Mouse (Mus musculus): ENCODE measurements around the gene Gdf15. TPM values are rescaled to one million over a fixed set of nuclear protein-coding genes. Genes with fewer than 3 reads are reported as not detected.

The Gdf15 gene
- polyA plus RNA-seq, 1 experiment from 2014 or later: 0.15 TPM

DNA sequence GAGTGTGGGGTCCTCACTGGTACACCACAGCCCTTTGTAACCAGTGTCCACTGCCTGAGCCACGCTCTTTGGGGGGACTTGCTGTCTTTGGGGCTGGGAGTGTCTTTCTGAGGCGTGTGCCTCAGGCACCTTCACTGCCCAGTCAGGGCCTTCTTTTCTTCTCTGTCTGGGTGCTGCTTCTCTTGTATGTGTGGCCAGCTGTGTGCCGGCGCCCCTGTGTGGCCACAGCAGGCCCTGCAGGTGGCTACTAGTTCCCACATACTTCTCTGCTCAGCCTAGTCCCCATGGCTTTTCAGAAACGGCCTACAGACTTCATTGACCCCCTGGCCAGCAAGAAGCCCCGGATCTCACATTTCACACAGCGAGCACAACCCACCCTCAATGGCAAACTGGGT lies 47.0 kb downstream of the Gdf15 start:
- H3K27ac ChIP-seq (replicated peaks; ENCODE audit: low read depth, low read length): no peak overlapping the region
- no peak for ATAC-seq (ENCODE audit: insufficient number of reproducible peaks, low FRiP score, low TSS enrichment, low read depth)

DNA sequence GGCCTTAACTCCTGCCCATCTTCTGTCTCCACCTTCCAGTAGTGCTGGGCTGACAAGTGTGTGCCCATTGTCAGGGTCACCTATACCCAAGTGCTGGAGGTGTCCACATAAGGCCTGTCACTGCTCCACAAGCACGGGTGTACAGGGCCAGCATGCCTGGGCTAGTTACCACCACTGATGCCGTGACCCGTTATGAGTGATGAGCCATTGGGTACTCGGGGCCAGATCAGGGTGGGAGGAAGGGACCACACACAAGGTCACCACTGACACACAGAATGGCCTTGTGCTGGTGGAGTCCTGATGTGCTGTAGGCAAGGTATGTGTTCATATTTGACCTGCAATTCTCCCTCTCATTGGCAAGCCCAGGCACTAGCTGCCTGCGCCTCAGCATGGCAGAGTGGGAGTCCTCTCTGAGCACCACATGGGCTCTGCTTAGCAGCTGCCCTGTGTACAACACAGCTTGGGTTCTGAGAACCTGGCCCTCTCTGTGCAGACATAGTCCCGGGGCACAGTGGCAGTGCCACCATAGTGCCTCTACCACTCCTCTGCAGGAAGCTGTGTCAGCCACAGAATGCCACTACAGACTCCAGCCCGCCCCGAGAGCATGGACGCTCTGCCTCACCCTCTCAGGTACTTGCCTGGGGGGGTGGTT lies 47.5 kb downstream of the Gdf15 start:
- 91% methylated on average over 9 of the region's 9 CpGs for WGBS
- no peaks in the 10 kb centered on the region for H3K27me3 ChIP-seq (ENCODE audit: control insufficient read depth, insufficient read depth, low read length)
- H3K27ac ChIP-seq (replicated peaks; ENCODE audit: low read depth, low read length): no peak overlapping the region
- no peak overlapping the region for H3K4me3 ChIP-seq (ENCODE audit: low read depth, low read length)
- no peaks in the 10 kb centered on the region for H3K4me1 ChIP-seq (ENCODE audit: control insufficient read depth, insufficient read depth, low read length)
- H3K9me3 ChIP-seq (ENCODE audit: control insufficient read depth, low read length): no peaks in the 10 kb centered on the region
- H3K4me2 ChIP-seq (ENCODE audit: low read depth, severe bottlenecking): no peak overlapping the region
- ATAC-seq (ENCODE audit: insufficient number of reproducible peaks, low FRiP score, low TSS enrichment, low read depth): no peak
- H3K9ac ChIP-seq (ENCODE audit: low read length): no peak overlapping the region
- no peak for DNase-seq (ENCODE audit: low spot score)
- peaks cover 32% of the 10 kb centered on the region for H3K36me3 ChIP-seq (ENCODE audit: control insufficient read depth, insufficient read depth, low read length)

More for the DNA sequence above, 47.0 kb downstream of the Gdf15 start:
- Histone ChIP-seq H3K4me1 (ENCODE audit: control insufficient read depth, insufficient read depth, low read length) (no peaks in the 10 kb centered on the region), H3K27me3 (ENCODE audit: control insufficient read depth, insufficient read depth, low read length) (no peaks in the 10 kb centered on the region), H3K4me2 (ENCODE audit: low read depth, severe bottlenecking) (no peak overlapping the region), H3K9ac (ENCODE audit: low read length) (no peak overlapping the region), H3K4me3 (ENCODE audit: low read depth, low read length) (no peak overlapping the region), H3K9me3 (ENCODE audit: control insufficient read depth, low read length) (no peaks in the 10 kb centered on the region), H3K36me3 (ENCODE audit: control insufficient read depth, insufficient read depth, low read length) (peaks cover 32% of the 10 kb centered on the region)
- WGBS: 48% methylated on average over 7 of the region's 7 CpGs
- DNase-seq (ENCODE audit: low spot score): peak; percentile 46

DNA sequence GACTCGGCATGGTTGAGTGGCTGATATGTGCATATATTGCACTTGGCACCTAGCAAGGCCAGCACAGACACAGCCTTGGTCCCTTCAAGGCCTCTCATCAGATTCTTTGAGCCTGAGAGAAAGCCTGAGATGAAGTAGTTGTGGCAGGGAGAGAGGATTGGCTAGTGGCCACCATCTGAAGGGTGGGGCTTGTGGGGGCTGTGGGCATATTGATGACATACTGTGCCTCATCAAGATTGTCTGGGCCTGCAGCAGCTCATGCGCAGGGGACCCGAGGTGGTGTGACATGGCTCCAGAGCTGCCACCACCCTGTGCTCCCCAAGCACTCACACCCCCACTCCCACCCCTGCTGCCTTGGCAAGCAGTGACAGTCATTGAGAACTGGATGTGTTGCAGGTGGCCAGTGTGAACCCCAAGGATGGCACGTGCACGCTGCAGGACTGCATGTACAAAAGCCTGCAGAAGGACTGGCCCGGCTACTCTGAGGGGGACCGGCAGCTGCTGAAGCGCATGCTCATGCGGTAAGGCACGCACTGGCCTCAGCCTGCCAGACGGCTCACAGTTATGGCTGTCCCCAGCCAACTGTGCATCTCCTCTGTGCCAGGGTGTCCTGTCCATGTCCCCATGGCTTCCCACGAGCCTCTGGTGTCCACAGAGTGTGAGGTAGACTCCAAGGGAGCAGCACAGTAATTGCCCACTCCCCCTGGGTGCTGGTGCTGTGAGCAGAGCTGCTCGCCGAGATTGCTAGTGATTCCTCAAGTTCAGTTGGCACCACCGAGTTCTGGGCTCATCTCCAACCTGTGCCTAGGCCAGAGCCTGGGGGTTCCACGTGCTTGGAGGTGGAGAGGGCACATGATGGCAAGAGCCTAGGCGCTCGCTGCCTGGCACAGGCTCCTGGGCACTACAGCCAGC lies 48.5 kb downstream of the Gdf15 start:
- no peak for ATAC-seq (ENCODE audit: insufficient number of reproducible peaks, low FRiP score, low TSS enrichment, low read depth)
- no peaks in the 10 kb centered on the region for H3K4me1 ChIP-seq (ENCODE audit: control insufficient read depth, insufficient read depth, low read length)
- no peak overlapping the region for H3K4me3 ChIP-seq (ENCODE audit: low read depth, low read length)
- H3K9ac ChIP-seq (ENCODE audit: low read length): no peak overlapping the region
- 90% methylated on average over 18 of the region's 18 CpGs for WGBS
- H3K27ac ChIP-seq (replicated peaks; ENCODE audit: low read depth, low read length): no peak overlapping the region
- H3K4me2 ChIP-seq (ENCODE audit: low read depth, severe bottlenecking): no peak overlapping the region
- H3K27me3 ChIP-seq (ENCODE audit: control insufficient read depth, insufficient read depth, low read length): no peaks in the 10 kb centered on the region
- H3K36me3 ChIP-seq (ENCODE audit: control insufficient read depth, insufficient read depth, low read length): peaks cover 32% of the 10 kb centered on the region
- no peak for DNase-seq (ENCODE audit: low spot score)
- no peaks in the 10 kb centered on the region for H3K9me3 ChIP-seq (ENCODE audit: control insufficient read depth, low read length)

Other genes with a start within 250 kb of the Gdf15 start
- gene Crtc1, start 192.9 kb downstream of the Gdf15 start, polyA plus RNA-seq (2014; fragmentation: Nextera tagmentation; extraction: Ambion mirVana): 16.6 and 19.8 TPM in 2 replicates
- gene Klhl26, start 155.5 kb downstream of the Gdf15 start, polyA plus RNA-seq (2014; fragmentation: Nextera tagmentation; extraction: Ambion mirVana): 18.9 and 21.7 TPM in 2 replicates
- 20.0 and 20.8 TPM in 2 replicates for gene Tmem59l, start 145.1 kb downstream of the Gdf15 start, polyA plus RNA-seq (2014; fragmentation: Nextera tagmentation; extraction: Ambion mirVana)
- 85.8 and 102 TPM in 2 replicates for gene Crlf1, start 139.3 kb downstream of the Gdf15 start, polyA plus RNA-seq (2014; fragmentation: Nextera tagmentation; extraction: Ambion mirVana)
- gene Rex1bd, start 125.7 kb downstream of the Gdf15 start, polyA plus RNA-seq (2014; fragmentation: Nextera tagmentation; extraction: Ambion mirVana): 126 and 138 TPM in 2 replicates
- 926 and 927 TPM in 2 replicates for gene Uba52, start 121.7 kb downstream of the Gdf15 start, polyA plus RNA-seq (2014; fragmentation: Nextera tagmentation; extraction: Ambion mirVana)
- gene Fkbp8, start 104.7 kb downstream of the Gdf15 start, polyA plus RNA-seq (2014; fragmentation: Nextera tagmentation; extraction: Ambion mirVana): 221 and 233 TPM in 2 replicates
- 47.0 and 47.6 TPM in 2 replicates for gene Kxd1, start 104.5 kb downstream of the Gdf15 start, polyA plus RNA-seq (2014; fragmentation: Nextera tagmentation; extraction: Ambion mirVana)
- 19.5 and 20.1 TPM in 2 replicates for gene Ell, start 93.0 kb downstream of the Gdf15 start, polyA plus RNA-seq (2014; fragmentation: Nextera tagmentation; extraction: Ambion mirVana)
- gene Isyna1, start 38.1 kb downstream of the Gdf15 start, polyA plus RNA-seq (2014; fragmentation: Nextera tagmentation; extraction: Ambion mirVana): 100 and 114 TPM in 2 replicates
- gene Ssbp4, start 23.6 kb downstream of the Gdf15 start, polyA plus RNA-seq (2014; fragmentation: Nextera tagmentation; extraction: Ambion mirVana): 167 and 177 TPM in 2 replicates
- gene Lrrc25, start 16.3 kb downstream of the Gdf15 start, polyA plus RNA-seq (2014; fragmentation: Nextera tagmentation; extraction: Ambion mirVana): 0.57 TPM in 2 replicates
- 48.9 and 59.4 TPM in 2 replicates for gene Pgpep1, start 27.9 kb upstream of the Gdf15 start, polyA plus RNA-seq (2014; fragmentation: Nextera tagmentation; extraction: Ambion mirVana)
- 356 and 388 TPM in 2 replicates for gene Lsm4, start 40.8 kb upstream of the Gdf15 start, polyA plus RNA-seq (2014; fragmentation: Nextera tagmentation; extraction: Ambion mirVana)
- gene Jund, start 66.5 kb upstream of the Gdf15 start, polyA plus RNA-seq (2014; fragmentation: Nextera tagmentation; extraction: Ambion mirVana): 104 and 109 TPM in 2 replicates
- gene Iqcn, start 71.0 kb upstream of the Gdf15 start, polyA plus RNA-seq (2014; fragmentation: Nextera tagmentation; extraction: Ambion mirVana): not detected in 2 replicates
- gene Gm3336, start 86.1 kb upstream of the Gdf15 start, polyA plus RNA-seq (2014; fragmentation: Nextera tagmentation; extraction: Ambion mirVana): not detected in 2 replicates
- 0.08 and 0.13 TPM in 2 replicates for gene Pde4c, start 91.3 kb upstream of the Gdf15 start, polyA plus RNA-seq (2014; fragmentation: Nextera tagmentation; extraction: Ambion mirVana)
- gene Rab3a, start 122.2 kb upstream of the Gdf15 start, polyA plus RNA-seq (2014; fragmentation: Nextera tagmentation; extraction: Ambion mirVana): 11.6 and 12.3 TPM in 2 replicates
- 23.1 and 23.6 TPM in 2 replicates for gene Mpv17l2, start 128.5 kb upstream of the Gdf15 start, polyA plus RNA-seq (2014; fragmentation: Nextera tagmentation; extraction: Ambion mirVana)
- 46.9 and 48.3 TPM in 2 replicates for gene Pik3r2, start 144.3 kb upstream of the Gdf15 start, polyA plus RNA-seq (2014; fragmentation: Nextera tagmentation; extraction: Ambion mirVana)
- 11.7 and 14.6 TPM in 2 replicates for gene Mast3, start 172.6 kb upstream of the Gdf15 start, polyA plus RNA-seq (2014; fragmentation: Nextera tagmentation; extraction: Ambion mirVana)
- not detected in 2 replicates for gene Il12rb1, start 176.0 kb upstream of the Gdf15 start, polyA plus RNA-seq (2014; fragmentation: Nextera tagmentation; extraction: Ambion mirVana)
- 4.9 and 5.1 TPM in 2 replicates for gene Arrdc2, start 207.3 kb upstream of the Gdf15 start, polyA plus RNA-seq (2014; fragmentation: Nextera tagmentation; extraction: Ambion mirVana)
- gene Kcnn1, start 230.8 kb upstream of the Gdf15 start, polyA plus RNA-seq (2014; fragmentation: Nextera tagmentation; extraction: Ambion mirVana): 3.8 and 3.9 TPM in 2 replicates
- gene Ccdc124, start 241.5 kb upstream of the Gdf15 start, polyA plus RNA-seq (2014; fragmentation: Nextera tagmentation; extraction: Ambion mirVana): 154 and 161 TPM in 2 replicates

Data from limb, embryonic 11.5 days (tissue).